Mouse (Mus musculus) lung, embryonic 14.5 days (tissue): Measurements from ENCODE around the gene Hivep3. TPM values are rescaled to one million over a fixed set of nuclear protein-coding genes. Genes with fewer than 3 reads are reported as not detected.
A peak's percentile ranks its signal among the peaks of the same experiment; 100 is the strongest.

Experiments
- ATAC-seq: fragments of 200-750 bp; cut with Nextera tagmentation; 2 replicates; pipeline ENCODE4 v1.8.0; 2017; ENCODE audit warnings: mild to moderate bottlenecking, moderate TSS enrichment, moderate library complexity; ENCODE audit not compliant: insufficient read depth
- DNase-seq: peaks from one replicate; pipeline ENCODE4 v3.0.0-alpha.2; 2015
- H3K27ac ChIP-seq: fragments of 300-500 bp; sonication (generic); 2 replicates; pipeline ENCODE4 v1.5.1; 2014; ENCODE audit warnings: low read depth, mild to moderate bottlenecking, moderate library complexity
- H3K27me3 ChIP-seq: fragments of 300-500 bp; sonication (generic); 2 replicates; pipeline ENCODE4 v1.6.1; 2014; ENCODE audit warnings: low read length, control low read depth; ENCODE audit not compliant: insufficient read depth
- H3K36me3 ChIP-seq: fragments of 300-500 bp; sonication (generic); 2 replicates; pipeline ENCODE4 v1.6.1; 2014; ENCODE audit warnings: control low read depth; ENCODE audit not compliant: insufficient read depth
- H3K4me1 ChIP-seq: fragments of 300-500 bp; sonication (generic); 2 replicates; pipeline ENCODE4 v1.6.1; 2014; ENCODE audit warnings: antibody characterized with exemption, control low read depth; ENCODE audit not compliant: insufficient read depth
- H3K4me2 ChIP-seq: fragments of 300-500 bp; sonication (generic); 2 replicates; pipeline ENCODE4 v1.6.1; 2014; ENCODE audit warnings: mild to moderate bottlenecking
- H3K4me3 ChIP-seq: fragments of 300-500 bp; sonication (generic); 2 replicates; pipeline ENCODE4 v1.5.1; 2014; ENCODE audit warnings: low read depth, low read length
- H3K9ac ChIP-seq: fragments of 300-500 bp; sonication (generic); 2 replicates; pipeline ENCODE4 v1.6.1; 2014
- H3K9me3 ChIP-seq: fragments of 300-500 bp; sonication (generic); 2 replicates; pipeline ENCODE4 v1.6.1; 2016; ENCODE audit warnings: low read depth, low read length, control low read depth
- CTCF ChIP-seq: IDR thresholded peaks from 2 replicates; pipeline ENCODE4 v1.5.1; 2016; ENCODE audit warnings: antibody characterized with exemption, low read depth
- WGBS: fragments of 180-500 bp; shearing (Covaris S2); extraction: QIAGEN DNeasy Blood & Tissue Kit; methylation state at CpG from one replicate; pipeline ENCODE4 v1.1.7; 2014; 5-methylcytosine and 5-hydroxymethylcytosine counted together
- polyA plus RNA-seq: library from polyadenylated mRNA; unstranded; fragments of >200 nt; fragmentation: Nextera tagmentation; extraction: Ambion mirVana; gene quantifications from 2 replicates; pipeline ENCODE4 v1.2.1, GENCODE M21; 2014

Gene Hivep3
- polyA plus RNA-seq, 1 experiment from 2014 or later: 22.0 TPM

DNA sequence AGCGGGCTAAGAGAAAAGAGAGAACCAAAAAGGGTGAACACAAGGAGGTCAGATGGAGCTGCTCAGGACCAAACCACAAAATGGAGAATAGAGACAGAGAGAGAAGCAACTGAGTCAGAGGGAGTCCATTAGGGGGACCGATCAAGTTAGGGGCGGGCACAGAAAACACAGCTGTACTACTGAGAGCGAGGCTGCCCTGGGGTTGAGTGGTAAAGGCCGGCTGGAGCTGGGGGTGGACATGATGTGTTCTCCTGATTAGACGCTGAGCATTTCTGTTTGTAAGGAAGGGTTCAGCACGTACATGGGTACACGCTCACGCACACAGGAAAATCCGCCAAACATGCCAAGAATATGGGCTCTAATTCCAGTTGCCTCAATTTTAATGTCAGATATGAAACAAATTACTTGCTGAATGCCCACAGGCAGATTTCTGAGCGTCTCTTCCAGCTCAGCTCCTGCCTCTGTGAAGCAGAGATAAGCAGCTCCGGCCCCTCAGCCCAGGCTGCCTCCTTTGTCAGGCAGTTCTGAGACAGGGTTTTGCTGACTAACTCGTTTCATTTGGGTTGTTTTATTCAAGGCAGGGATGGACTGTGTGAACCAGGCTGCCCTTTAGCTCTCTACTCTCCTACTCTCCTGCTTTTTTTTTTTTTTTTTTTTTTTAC, 161.3 kb downstream of the Hivep3 start:
- H3K4me2 ChIP-seq: no peak overlapping the region
- peak; percentile 46 for DNase-seq

GRCm38 (mm10) chr4:119895504-119895903, 161.9 kb downstream of the Hivep3 start:
- H3K9me3 ChIP-seq: no peaks in the 10 kb centered on the region
- no peak for ATAC-seq
- DNase-seq: peak; percentile 11
- H3K27me3 ChIP-seq: no peaks in the 10 kb centered on the region
- 59% methylated on average over 5 of the region's 5 CpGs for WGBS
- TF ChIP-seq CTCF: no peak
- H3K4me1 ChIP-seq: peaks cover 6% of the 10 kb centered on the region; the same call in 1 of the 2 replicates
- no peak overlapping the region for H3K4me2 ChIP-seq
- no peak overlapping the region for H3K9ac ChIP-seq
- no peak overlapping the region for H3K27ac ChIP-seq
- H3K4me3 ChIP-seq: no peak overlapping the region
- H3K36me3 ChIP-seq: no peaks in the 10 kb centered on the region

More for the DNA sequence above, 161.3 kb downstream of the Hivep3 start:
- no peaks in the 10 kb centered on the region for H3K9me3 ChIP-seq
- H3K27me3 ChIP-seq: no peaks in the 10 kb centered on the region
- peak; percentile 47; the same call in 1 of the 2 replicates for ATAC-seq
- TF ChIP-seq CTCF: no peak
- H3K4me3 ChIP-seq: no peak overlapping the region
- peaks cover 6% of the 10 kb centered on the region; the same call in 1 of the 2 replicates for H3K4me1 ChIP-seq
- 54% methylated on average over 13 of the region's 13 CpGs for WGBS
- H3K27ac ChIP-seq: peak overlapping the region; percentile 36
- H3K9ac ChIP-seq: no peak overlapping the region
- no peaks in the 10 kb centered on the region for H3K36me3 ChIP-seq

DNA sequence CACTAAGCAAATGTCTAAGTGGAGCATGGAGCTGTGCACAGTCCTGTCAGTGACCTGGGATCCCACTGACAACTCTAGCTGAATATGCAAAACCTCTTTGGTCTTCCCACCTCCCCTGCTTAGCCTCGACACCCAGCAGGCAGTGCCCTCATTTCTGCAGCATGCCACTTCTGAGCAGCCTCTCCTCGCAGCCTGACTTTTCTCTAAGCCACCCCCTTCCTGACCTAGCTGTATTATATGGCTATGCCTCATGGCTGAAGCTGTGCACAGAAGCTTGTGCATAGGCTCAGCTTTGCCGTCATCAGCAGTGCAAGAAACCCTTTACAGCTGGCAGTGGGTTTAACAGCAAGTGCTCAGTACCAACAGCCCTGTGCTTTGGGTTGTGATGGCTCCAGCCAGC, 163.0 kb downstream of the Hivep3 start:
- Histone ChIP-seq H3K4me3 (no peak overlapping the region), H3K36me3 (no peaks in the 10 kb centered on the region), H3K9me3 (no peaks in the 10 kb centered on the region), H3K27ac (no peak overlapping the region), H3K4me1 (peaks cover 6% of the 10 kb centered on the region; the same call in 1 of the 2 replicates), H3K27me3 (no peaks in the 10 kb centered on the region), H3K4me2 (no peak overlapping the region), H3K9ac (no peak overlapping the region)
- DNase-seq (no peak), ATAC-seq (no peak)
- no peak for TF ChIP-seq CTCF
- whole genome bisulfite sequencing: 50% methylated on average over 3 of the region's 3 CpGs

GRCm38 (mm10) chr4:119897054-119897855, 163.7 kb downstream of the Hivep3 start:
- H3K36me3 ChIP-seq: no peaks in the 10 kb centered on the region
- no peaks in the 10 kb centered on the region for H3K27me3 ChIP-seq
- no peak overlapping the region for H3K4me3 ChIP-seq
- WGBS: 66% methylated on average over 6 of the region's 6 CpGs
- H3K27ac ChIP-seq: no peak overlapping the region
- no peak for ATAC-seq
- peaks cover 6% of the 10 kb centered on the region; the same call in 1 of the 2 replicates for H3K4me1 ChIP-seq
- TF ChIP-seq CTCF: no peak
- no peak overlapping the region for H3K9ac ChIP-seq
- no peak overlapping the region for H3K4me2 ChIP-seq
- H3K9me3 ChIP-seq: no peaks in the 10 kb centered on the region
- DNase-seq: no peak

- WGBS: 42% methylated on average over 16 of the region's 16 CpGs
- H3K27ac ChIP-seq: peak overlapping the region; percentile 76
- H3K4me3 ChIP-seq: no peak overlapping the region
- H3K4me1 ChIP-seq: peaks cover 3% of the 10 kb centered on the region; the same call in 1 of the 2 replicates
- no peak overlapping the region for H3K4me2 ChIP-seq
- H3K9me3 ChIP-seq: no peaks in the 10 kb centered on the region
- H3K9ac ChIP-seq: no peak overlapping the region
- H3K27me3 ChIP-seq: no peaks in the 10 kb centered on the region
- DNase-seq (peak; percentile 94), ATAC-seq (peak; percentile 95)
- no peak for TF ChIP-seq CTCF
- H3K36me3 ChIP-seq: no peaks in the 10 kb centered on the region
Observed at GRCm38 (mm10) chr4:119901556-119902491, 168.2 kb downstream of the Hivep3 start.

DNA sequence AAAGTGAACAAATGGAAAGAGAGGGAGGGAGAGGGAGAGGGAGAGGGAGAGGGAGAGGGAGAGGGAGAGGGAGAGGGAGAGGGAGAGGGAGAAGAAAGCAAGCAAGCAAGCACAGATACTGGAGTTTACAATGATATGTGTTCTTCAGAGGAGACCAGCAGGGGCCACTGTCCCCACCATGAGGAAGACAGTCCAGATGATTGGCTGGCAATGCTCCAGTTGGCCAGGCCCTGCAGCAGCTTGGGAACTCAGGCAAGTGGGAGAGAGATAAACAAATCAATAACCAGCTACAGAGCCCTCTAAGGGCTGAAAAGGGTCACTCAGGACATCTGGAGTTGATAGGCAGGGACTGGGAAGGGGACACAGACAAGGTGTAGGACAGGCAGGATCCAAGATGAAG, 169.7 kb downstream of the Hivep3 start:
- Histone ChIP-seq H3K4me3 (no peak overlapping the region), H3K27ac (no peak overlapping the region), H3K4me1 (peaks cover 3% of the 10 kb centered on the region; the same call in 1 of the 2 replicates), H3K36me3 (no peaks in the 10 kb centered on the region), H3K27me3 (no peaks in the 10 kb centered on the region), H3K9me3 (no peaks in the 10 kb centered on the region), H3K9ac (no peak overlapping the region), H3K4me2 (no peak overlapping the region)
- TF ChIP-seq CTCF: peak; percentile 50
- peak; percentile 47; the same call in 1 of the 2 replicates for ATAC-seq
- DNase-seq: peak; percentile 89
